Mouse (Mus musculus) forebrain, postnatal 0 days (tissue): Measurements from ENCODE around the gene Plxna2. TPM values are rescaled to one million over a fixed set of nuclear protein-coding genes. Genes with fewer than 3 reads are reported as not detected.

ENCODE experiments used
- ATAC-seq: fragments of 200-750 bp; cut with Nextera tagmentation; 2 replicates; pipeline ENCODE4 v1.8.0; 2017; ENCODE audit warnings: mild to moderate bottlenecking, moderate library complexity
- DNase-seq: peaks from one replicate; pipeline ENCODE4 v3.0.0-alpha.2; 2015
- H3K27ac ChIP-seq: fragments of 300-500 bp; sonication (generic); 2 replicates; pipeline ENCODE4 v1.5.1; 2014; ENCODE audit warnings: low read depth, mild to moderate bottlenecking, antibody characterized with exemption, low read length, moderate library complexity, mixed read lengths
- H3K27me3 ChIP-seq: fragments of 300-500 bp; sonication (generic); 2 replicates; pipeline ENCODE4 v1.6.1; 2014; ENCODE audit warnings: mild to moderate bottlenecking, low read length, mixed read lengths; ENCODE audit not compliant: insufficient read depth
- H3K36me3 ChIP-seq: fragments of 300-500 bp; sonication (generic); 2 replicates; pipeline ENCODE4 v1.6.1; 2014; ENCODE audit warnings: mild to moderate bottlenecking, moderate library complexity; ENCODE audit not compliant: insufficient read depth
- H3K4me1 ChIP-seq: fragments of 300-500 bp; sonication (generic); 2 replicates; pipeline ENCODE4 v1.6.1; 2014; ENCODE audit warnings: antibody characterized with exemption; ENCODE audit not compliant: insufficient read depth
- H3K4me2 ChIP-seq: fragments of 300-500 bp; sonication (generic); 2 replicates; pipeline ENCODE4 v1.6.1; 2014; ENCODE audit warnings: low read depth, mild to moderate bottlenecking, moderate library complexity
- H3K4me3 ChIP-seq: fragments of 300-500 bp; sonication (generic); 2 replicates; pipeline ENCODE4 v1.5.1; 2014; ENCODE audit warnings: low read depth, low read length, mixed read lengths
- H3K9ac ChIP-seq: fragments of 300-500 bp; sonication (generic); 2 replicates; pipeline ENCODE4 v1.6.1; 2014; ENCODE audit warnings: mild to moderate bottlenecking
- H3K9me3 ChIP-seq: fragments of 300-500 bp; sonication (generic); 2 replicates; pipeline ENCODE4 v1.6.1; 2016; ENCODE audit warnings: low read length
- CTCF ChIP-seq: sonication (generic); IDR thresholded peaks from 2 replicates; pipeline ENCODE4 v1.5.1; 2016; ENCODE audit warnings: antibody characterized with exemption, control low read depth, low read depth
- WGBS: fragments of 180-500 bp; shearing (Covaris S2); extraction: QIAGEN DNeasy Blood & Tissue Kit; methylation state at CpG from one replicate; pipeline ENCODE4 v1.1.7; 2014; 5-methylcytosine and 5-hydroxymethylcytosine counted together
- polyA plus RNA-seq: library from polyadenylated mRNA; unstranded; fragments of >200 nt; fragmentation: Nextera tagmentation; extraction: Ambion mirVana; gene quantifications from 2 replicates; pipeline ENCODE4 v1.2.1, GENCODE M21; 2015
- total RNA-seq: library from RNA; depleted of rRNA; stranded (reverse); fragments of >200 nt; gene quantifications from 2 replicates; pipeline ENCODE4 v1.2.3, GENCODE M21; 2014

The Plxna2 gene
- total and polyA plus RNA-seq, 2 experiments from 2014 or later = 18.6 to 83.6 TPM

- peaks cover 18% of the 10 kb centered on the region for H3K36me3 ChIP-seq
- WGBS = 41% methylated on average over 1 of the region's 1 CpGs
- no peak for TF ChIP-seq CTCF
- no peak overlapping the region for H3K9ac ChIP-seq
- no peaks in the 10 kb centered on the region for H3K27me3 ChIP-seq
- no peak; the same call in 1 of the 2 replicates for ATAC-seq
- H3K27ac ChIP-seq = 0 out of 2 replicates have a peak overlapping the region, but pooled peaks have one; percentile 10
- H3K4me3 ChIP-seq = no peak overlapping the region
- no peaks in the 10 kb centered on the region for H3K9me3 ChIP-seq
- peak; percentile 41 for DNase-seq
- H3K4me2 ChIP-seq = no peak overlapping the region
- H3K4me1 ChIP-seq = no peaks in the 10 kb centered on the region
Observed at GRCm38 (mm10) chr1:194658459-194659160, 40.6 kb downstream of the Plxna2 start.

- Histone ChIP-seq H3K9ac (no peak overlapping the region), H3K4me3 (no peak overlapping the region), H3K36me3 (peaks cover 18% of the 10 kb centered on the region), H3K4me1 (no peaks in the 10 kb centered on the region), H3K9me3 (no peaks in the 10 kb centered on the region), H3K27ac (no peak overlapping the region), H3K27me3 (no peaks in the 10 kb centered on the region), H3K4me2 (no peak overlapping the region)
- 90% methylated on average over 3 of the region's 3 CpGs for WGBS
- DNase-seq = no peak
- ATAC-seq = no peak
- TF ChIP-seq CTCF = no peak
Observed at GRCm38 (mm10) chr1:194660426-194661119, 42.6 kb downstream of the Plxna2 start.

GRCm38 (mm10) chr1:194663021-194663420 is 45.0 kb downstream of the Plxna2 start:
- no peak overlapping the region for H3K4me3 ChIP-seq
- H3K4me2 ChIP-seq = no peak overlapping the region
- peaks cover 10% of the 10 kb centered on the region for H3K36me3 ChIP-seq
- no peaks in the 10 kb centered on the region for H3K4me1 ChIP-seq
- H3K27me3 ChIP-seq = no peaks in the 10 kb centered on the region
- H3K27ac ChIP-seq = no peak overlapping the region
- ATAC-seq (no peak), DNase-seq (no peak)
- no peak overlapping the region for H3K9ac ChIP-seq
- H3K9me3 ChIP-seq = no peaks in the 10 kb centered on the region
- TF ChIP-seq CTCF = no peak

GRCm38 (mm10) chr1:194665715-194666114 is 47.7 kb downstream of the Plxna2 start:
- no peak overlapping the region for H3K27ac ChIP-seq
- no peaks in the 10 kb centered on the region for H3K27me3 ChIP-seq
- no peak for DNase-seq
- TF ChIP-seq CTCF = no peak
- WGBS = 81% methylated on average over 3 of the region's 3 CpGs
- H3K4me1 ChIP-seq = no peaks in the 10 kb centered on the region
- no peak overlapping the region for H3K4me3 ChIP-seq
- no peak overlapping the region for H3K9ac ChIP-seq
- no peaks in the 10 kb centered on the region for H3K9me3 ChIP-seq
- peaks cover 8% of the 10 kb centered on the region for H3K36me3 ChIP-seq
- no peak for ATAC-seq
- no peak overlapping the region for H3K4me2 ChIP-seq

DNA sequence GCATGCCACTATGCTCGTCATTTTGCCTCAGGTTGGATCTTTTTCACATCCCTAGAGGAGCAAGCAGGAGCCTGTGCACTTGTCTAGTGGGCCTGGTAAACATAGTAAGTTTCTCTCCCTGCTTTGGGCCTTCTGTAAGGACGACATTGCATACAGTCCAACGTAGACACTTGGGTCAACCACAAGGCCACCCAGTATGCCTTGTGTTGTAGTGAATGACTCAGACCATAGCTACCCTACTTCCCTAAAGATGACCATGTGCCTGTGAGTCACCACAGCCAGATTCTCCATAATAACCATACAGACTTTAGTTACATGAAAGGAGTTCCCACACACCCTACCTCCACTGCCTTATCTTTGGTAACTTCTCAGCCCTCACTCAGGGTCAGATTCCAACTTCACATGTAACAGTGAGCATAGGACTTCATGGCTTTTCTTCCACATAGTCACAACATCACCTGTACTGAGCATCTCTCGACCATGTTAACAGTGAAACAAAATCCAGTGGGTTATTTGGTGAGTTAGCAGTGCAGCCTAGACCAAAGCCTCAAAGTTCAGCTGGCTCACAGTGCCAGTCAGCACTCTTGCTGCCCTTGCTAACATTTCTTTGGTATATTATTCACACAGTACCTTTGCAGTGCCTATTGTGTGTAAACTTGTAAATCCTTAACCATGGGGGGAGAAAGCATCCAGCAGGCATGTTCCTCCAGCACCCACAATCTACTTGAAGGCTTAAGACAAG is 53.9 kb downstream of the Plxna2 start:
- H3K4me3 ChIP-seq = no peak overlapping the region
- no peak overlapping the region for H3K4me2 ChIP-seq
- no peak overlapping the region for H3K27ac ChIP-seq
- no peaks in the 10 kb centered on the region for H3K27me3 ChIP-seq
- WGBS = 89% methylated on average over 4 of the region's 4 CpGs
- H3K4me1 ChIP-seq = no peaks in the 10 kb centered on the region
- DNase-seq (no peak), ATAC-seq (no peak)
- peaks cover 14% of the 10 kb centered on the region for H3K36me3 ChIP-seq
- H3K9ac ChIP-seq = no peak overlapping the region
- TF ChIP-seq CTCF = no peak
- no peaks in the 10 kb centered on the region for H3K9me3 ChIP-seq

DNA sequence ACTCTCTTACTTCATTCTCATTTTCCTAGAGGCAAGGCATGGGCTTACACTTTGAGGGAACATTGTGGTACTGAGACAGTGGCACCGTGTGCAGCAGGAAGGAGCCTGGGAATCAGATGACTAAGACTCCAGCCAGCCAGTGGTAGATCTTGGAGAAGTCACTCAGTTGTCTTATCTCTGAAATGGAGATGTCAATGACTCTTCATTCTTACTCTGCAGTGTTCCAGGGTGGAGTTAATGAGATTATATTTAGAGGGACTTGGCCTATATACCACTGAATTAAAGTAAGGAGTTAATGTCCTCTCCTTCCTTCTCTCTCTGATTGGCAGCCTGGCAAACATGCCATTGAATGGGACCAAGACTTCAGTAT is 54.5 kb downstream of the Plxna2 start:
- no peak overlapping the region for H3K9ac ChIP-seq
- H3K4me3 ChIP-seq = no peak overlapping the region
- no peak overlapping the region for H3K27ac ChIP-seq
- no peak overlapping the region for H3K4me2 ChIP-seq
- no peaks in the 10 kb centered on the region for H3K9me3 ChIP-seq
- H3K36me3 ChIP-seq = peaks cover 12% of the 10 kb centered on the region
- DNase-seq (no peak), ATAC-seq (no peak)
- TF ChIP-seq CTCF = no peak
- H3K27me3 ChIP-seq = no peaks in the 10 kb centered on the region
- H3K4me1 ChIP-seq = no peaks in the 10 kb centered on the region
- WGBS = 84% methylated on average over 1 of the region's 1 CpGs

GRCm38 (mm10) chr1:194673229-194673628 is 55.2 kb downstream of the Plxna2 start:
- H3K9ac ChIP-seq = no peak overlapping the region
- peaks cover 12% of the 10 kb centered on the region for H3K36me3 ChIP-seq
- no peak overlapping the region for H3K27ac ChIP-seq
- no peaks in the 10 kb centered on the region for H3K9me3 ChIP-seq
- DNase-seq = no peak
- no peak for ATAC-seq
- no peaks in the 10 kb centered on the region for H3K27me3 ChIP-seq
- H3K4me1 ChIP-seq = no peaks in the 10 kb centered on the region
- no peak overlapping the region for H3K4me2 ChIP-seq
- no peak overlapping the region for H3K4me3 ChIP-seq
- no peak for TF ChIP-seq CTCF
